Mouse (Mus musculus) embryonic fibroblast, embryonic 13.5 days (primary cell): ENCODE data around the gene Tmem229b.

Experiments used
- CTCF ChIP-seq: IDR thresholded peaks from 2 replicates; pipeline ENCODE4 v1.5.1; 2011; ENCODE audit warnings: mild to moderate bottlenecking, control low read depth, low read length, moderate library complexity, borderline replicate concordance; ENCODE audit not compliant: insufficient read depth
- POLR2A ChIP-seq: IDR thresholded peaks from 2 replicates; pipeline ENCODE4 v1.6.1; 2011; ENCODE audit warnings: low read depth, mild to moderate bottlenecking, control low read depth, low read length, moderate library complexity

GRCm38 (mm10) chr12:79050545-79051212, 43.3 kb upstream of the Tmem229b start:
- TF ChIP-seq POLR2A (no peak), CTCF (no peak)
